Mouse (Mus musculus): ENCODE results near the gene Slc12a6.

Gene Slc12a6

DNA sequence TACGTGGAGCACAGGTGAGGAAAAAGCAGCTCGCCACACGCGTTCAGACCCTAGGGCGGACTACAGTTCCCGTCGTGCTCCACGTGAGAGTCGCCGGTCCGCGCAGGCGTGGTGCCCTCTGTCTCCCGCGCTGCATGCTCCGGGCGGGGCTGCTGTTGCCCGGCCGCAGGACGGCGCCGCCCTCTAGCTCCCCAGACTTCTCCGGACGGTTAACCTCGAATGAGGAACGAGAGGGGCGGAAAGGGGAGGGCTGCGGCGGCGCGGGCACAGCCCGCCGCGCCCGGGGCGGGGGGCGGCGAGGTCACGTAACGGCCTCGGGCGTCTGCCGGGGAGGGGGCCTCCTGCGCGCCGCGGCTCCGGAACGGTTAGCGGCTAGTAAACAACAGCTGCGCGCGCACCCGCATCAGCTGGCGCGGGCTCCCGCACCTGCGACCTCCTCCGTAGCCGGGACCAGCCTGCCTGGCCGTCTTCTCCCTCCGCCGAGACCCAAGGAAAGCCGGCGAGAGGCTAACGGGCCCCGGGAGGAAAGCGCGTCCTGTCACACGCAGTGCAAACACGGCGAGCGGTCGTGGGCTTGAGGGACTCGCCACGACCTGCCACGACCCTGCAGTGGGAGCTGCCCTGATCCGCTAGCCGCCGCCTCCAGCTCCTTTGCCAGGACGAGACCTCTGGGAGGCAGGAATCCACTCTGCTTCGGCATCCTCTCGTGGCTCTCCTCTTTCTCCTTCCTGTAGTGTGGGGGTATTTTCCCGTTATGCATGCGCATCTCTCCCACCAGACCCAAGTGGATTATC, at the start of gene Slc12a6:
Slc12a6 (plus strand) TSS at position 378 of the 794 bp plus-strand sequence.
- peak; percentile 88 for DNase-seq (ENCODE audit: low spot score)

GRCm38 (mm10) chr2:112215977-112216376, 49.6 kb upstream of the Slc12a6 start:
- DNase-seq (ENCODE audit: low spot score): peak; percentile 53

DNA sequence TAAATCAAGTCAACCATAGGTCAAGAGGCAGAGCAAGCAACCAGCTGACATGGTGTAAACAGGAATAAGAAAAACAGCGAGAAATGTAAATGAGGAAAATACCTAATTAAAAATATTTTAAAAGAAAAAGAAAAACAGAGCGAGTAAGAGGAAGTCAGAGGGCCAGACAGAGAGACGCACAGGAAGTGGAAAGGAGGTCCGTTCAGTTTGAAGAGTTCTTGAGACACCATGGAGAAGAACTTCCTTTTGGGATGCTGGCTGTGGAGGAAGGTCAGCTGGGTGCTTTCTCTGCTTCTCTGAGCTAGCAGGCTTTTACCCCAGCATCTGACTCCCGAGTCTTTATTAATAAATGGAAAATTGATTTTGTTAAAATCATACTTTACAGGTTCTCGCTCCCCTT, 48.0 kb upstream of the Slc12a6 start:
- DNase-seq (ENCODE audit: low spot score): no peak

- no peak for DNase-seq (ENCODE audit: low spot score)
Observed at GRCm38 (mm10) chr2:112220880-112221279, 44.7 kb upstream of the Slc12a6 start.

DNA sequence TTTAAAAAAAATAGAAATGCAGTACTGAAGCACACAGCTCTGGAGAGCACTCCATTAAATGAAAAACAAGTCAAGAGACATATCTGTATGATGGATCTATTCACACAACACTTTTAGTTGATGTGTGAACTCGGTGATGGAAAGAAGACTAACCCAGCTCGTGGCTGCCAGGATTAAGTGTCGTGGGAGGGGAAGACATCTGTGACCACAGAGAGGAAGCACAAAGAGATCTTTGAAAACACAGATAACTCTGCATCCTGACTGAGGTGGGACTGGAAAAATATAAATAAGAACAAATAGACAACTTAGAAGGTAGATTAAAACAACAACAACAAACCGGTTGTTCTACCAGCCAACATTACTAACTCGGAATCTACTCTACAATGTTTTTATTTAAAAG, 43.0 kb upstream of the Slc12a6 start:
- DNase-seq (ENCODE audit: low spot score): no peak

DNA sequence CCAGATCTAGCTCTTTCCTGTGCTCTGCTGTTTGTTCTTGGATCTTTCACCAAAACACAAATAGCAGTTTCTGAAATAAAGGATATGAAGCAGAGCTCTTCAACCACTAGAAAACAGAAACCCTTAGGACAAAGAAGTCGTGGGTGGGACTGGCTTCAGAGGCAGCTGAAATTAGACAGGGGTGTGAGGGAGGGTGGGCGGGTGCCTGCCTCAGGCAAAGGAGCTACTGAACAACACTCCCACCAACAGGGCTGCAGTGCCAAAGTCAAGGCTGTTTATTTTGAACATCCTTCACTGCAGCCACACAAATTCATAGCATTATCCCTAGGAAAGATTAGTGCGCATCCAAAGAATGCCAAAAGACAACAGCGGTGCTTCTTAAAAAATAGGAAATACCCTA, 41.3 kb upstream of the Slc12a6 start:
- DNase-seq (ENCODE audit: low spot score): no peak

DNA sequence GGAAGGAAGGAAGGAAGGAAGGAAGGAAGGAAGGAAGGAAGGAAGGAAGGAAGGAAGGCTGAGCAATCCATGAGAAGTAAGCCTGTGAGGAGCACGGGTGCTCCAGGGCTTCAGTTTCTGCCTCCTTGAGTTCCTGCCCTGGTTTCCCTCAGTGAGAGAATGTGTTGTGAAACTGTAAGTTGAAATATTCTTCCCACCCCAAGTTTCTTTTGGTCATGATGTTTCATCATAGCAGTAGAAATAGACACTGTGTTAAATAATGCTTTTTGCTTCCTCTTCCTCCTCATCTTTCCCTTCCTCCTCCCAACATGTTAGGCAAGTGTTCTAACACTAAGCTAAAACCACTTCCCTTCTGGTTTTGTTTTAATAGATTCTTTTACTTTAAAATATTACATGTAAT, 33.0 kb upstream of the Slc12a6 start:
- no peak for DNase-seq (ENCODE audit: low spot score)

GRCm38 (mm10) chr2:112236620-112237019, 29.0 kb upstream of the Slc12a6 start:
- DNase-seq (ENCODE audit: low spot score): no peak

DNA sequence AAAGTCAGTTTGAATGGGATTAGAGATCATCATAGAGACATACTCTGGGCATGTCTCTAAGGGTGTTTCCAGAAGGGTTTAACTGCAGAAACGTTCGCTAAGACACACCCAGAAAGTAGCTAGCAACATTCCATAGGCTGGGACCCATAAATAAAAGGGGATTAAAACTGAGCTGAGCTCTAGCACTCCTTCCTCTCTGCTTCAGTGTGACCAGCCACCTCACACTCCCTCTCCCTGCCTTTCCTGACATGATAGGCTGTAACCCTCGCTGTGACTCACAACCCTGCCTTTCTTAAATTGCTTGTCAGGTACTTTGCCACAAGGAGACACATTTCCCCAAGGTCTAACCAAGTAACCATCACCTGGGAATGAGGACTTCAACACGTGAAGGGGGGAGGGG, 27.6 kb upstream of the Slc12a6 start:
- DNase-seq (ENCODE audit: low spot score): no peak

DNA sequence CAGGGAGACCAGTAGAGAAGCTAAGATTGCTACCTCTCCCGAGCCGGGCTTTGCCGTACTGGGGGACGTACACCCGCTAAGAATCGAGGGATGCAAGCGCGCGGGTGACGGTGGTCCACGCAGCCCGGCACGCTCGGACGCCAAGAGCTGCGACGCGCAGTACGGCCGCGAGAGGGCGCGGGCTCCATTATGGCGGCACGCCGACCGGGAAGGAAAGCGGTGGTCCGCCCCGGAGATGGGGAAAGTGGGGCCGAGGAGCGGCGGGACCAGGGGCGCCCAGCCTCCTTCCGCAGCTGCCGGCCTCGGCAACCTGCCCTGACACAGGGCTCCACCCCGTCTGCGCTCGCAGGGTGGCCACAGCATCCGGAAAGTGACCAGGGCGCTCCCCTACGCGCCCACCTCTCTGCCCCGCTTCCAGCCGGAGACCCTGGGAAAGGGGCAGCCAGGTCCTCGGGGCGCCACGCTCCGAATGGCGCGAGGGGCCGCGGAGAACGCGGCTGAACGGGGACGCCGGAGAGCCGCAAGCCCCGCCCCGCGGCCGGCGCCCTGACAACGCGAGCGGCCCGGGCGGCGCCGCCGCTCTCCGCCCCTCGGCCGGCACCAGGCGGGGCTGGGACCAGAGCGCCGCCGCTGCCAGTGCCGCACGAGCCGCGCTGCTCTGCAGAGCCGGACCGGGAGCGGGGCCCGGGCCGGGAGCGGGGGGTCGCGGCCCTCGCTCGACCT, 26.3 kb upstream of the Slc12a6 start, which contains the start of gene Lpcat4:
Lpcat4 (plus strand) TSS at position 257 of the 723 bp plus-strand sequence.
- peak; percentile 58 for DNase-seq (ENCODE audit: low spot score)

DNA sequence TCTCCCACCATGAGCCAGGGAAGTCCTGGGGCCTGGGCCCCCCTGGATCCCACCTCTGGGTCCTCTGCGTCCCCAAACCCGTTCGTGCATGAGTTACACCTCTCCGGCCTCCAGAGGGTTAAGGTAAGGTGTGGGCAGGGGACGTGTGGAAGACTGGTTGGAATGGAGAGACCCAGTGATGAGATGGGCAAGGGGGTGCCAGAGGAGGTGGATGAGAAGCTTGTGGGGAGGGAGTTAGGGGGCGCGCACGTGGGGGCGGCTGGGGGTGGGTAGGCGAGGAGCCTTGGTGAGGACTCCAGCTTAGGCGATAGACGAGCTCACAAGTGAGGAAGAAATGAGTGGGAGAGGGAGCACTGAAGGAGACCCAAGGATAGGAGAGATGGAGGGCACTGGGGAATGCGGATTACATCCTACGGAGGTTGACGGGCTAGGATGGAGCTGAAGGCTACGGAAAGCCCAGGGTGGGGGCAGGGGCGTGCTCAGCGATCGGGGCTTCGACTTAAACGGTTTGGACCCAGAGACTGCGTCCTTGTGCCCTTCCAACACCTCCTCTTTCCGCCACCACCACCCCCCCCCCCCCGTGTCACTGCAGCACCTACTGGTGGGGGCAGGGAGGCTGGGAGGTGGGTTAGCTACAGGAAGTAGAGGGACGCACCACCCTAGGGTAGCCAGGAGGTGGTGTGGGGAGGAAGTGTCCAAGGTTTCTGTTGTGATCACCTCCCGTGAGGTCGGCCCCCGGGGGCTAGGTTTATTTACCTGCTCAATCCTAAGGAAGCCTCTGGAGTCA, 25.5 kb upstream of the Slc12a6 start:
- DNase-seq (ENCODE audit: low spot score): no peak

GRCm38 (mm10) chr2:112241787-112242186, 23.8 kb upstream of the Slc12a6 start:
- no peak for DNase-seq (ENCODE audit: low spot score)

DNA sequence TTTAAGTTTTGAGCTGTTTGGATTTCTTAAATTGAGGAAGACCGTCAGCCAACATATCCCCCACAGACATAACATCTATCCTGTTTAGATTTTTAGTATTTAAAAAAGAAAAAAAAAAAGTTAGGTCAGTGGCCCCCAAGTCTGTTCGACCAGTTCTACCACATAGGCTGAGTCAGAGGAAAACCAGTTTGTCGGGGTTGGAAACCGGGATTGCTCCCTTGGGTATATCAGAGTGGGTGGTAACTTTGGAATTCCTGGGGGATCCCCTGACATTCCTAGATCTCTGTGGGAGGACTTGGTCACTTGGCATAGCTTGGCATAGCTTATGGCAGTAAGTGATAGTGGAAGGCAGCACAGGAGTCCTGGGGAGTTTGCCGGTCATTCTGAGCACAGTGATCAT, 20.3 kb upstream of the Slc12a6 start:
- no peak for DNase-seq (ENCODE audit: low spot score)

DNA sequence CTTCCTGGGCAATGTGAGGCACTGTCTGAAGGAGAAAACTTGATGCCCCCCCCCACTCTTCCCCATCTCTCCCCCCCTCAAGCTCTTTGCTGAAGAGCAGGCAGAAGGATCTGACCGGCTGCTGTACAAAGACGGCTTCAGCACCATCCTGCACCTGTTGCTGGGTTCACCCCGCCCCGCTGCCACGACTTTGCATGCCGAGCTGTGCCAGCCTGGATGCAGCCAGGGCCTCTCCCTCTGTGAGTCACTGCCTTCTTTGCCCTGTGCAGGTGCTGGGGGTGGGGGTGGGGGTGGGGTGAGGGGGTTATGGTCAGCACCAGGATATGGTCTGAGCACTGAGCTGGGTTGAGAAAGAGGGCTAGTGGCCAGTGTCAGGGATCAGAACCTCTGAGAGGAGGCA, 19.4 kb upstream of the Slc12a6 start:
- DNase-seq (ENCODE audit: low spot score): no peak

DNA sequence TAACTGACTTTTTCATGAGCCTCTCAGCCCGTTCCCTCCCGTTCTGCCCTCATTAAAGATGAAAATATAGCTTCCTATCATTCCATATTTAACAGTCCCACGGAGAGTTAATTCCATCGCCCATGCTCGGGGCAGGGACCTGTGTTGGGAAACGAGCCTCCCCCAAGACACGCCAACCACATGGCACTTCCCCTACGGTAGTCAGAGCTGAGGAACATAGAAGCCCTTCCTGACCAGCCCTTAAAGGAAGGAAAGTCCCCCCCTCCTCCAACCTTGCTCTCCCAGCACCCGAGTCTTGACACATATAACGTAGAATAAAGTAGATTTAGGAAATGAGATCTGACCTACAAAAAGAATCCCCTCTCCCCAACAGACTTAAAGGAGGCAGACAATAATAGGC, 18.3 kb upstream of the Slc12a6 start:
- DNase-seq (ENCODE audit: low spot score): no peak

DNA sequence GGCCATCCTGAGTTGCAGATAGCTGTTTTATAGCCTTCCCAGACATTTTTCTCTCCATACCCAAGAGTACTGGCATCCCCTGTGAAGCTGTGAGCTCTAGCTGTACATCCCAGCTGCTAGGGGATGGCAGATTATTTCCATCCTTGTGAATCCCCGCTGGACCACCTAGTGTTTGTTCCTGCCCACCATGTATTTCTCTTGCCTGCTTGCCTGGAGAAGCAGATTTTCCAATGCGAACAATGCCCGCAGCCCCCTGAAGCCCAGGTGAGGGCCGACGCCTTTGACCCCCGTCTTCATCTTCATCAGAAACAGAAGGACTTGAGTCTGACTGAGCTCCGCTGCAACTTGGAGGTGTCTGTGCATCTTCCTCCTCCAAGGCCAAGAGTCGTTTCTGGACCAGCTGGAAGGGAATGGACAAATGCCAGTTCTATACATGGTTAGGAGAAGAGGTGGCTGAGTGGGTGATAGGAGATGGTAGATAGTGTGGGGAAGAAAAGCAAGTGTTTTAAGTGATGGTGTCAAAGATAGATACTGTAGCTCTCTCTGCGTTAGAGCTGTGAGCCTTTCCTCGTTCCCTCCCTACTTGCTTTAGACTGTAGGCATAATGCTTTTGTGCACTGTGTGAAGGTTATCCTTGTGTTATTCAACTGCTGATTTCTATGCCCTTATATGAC, 15.7 kb upstream of the Slc12a6 start:
- no peak for DNase-seq (ENCODE audit: low spot score)

DNA sequence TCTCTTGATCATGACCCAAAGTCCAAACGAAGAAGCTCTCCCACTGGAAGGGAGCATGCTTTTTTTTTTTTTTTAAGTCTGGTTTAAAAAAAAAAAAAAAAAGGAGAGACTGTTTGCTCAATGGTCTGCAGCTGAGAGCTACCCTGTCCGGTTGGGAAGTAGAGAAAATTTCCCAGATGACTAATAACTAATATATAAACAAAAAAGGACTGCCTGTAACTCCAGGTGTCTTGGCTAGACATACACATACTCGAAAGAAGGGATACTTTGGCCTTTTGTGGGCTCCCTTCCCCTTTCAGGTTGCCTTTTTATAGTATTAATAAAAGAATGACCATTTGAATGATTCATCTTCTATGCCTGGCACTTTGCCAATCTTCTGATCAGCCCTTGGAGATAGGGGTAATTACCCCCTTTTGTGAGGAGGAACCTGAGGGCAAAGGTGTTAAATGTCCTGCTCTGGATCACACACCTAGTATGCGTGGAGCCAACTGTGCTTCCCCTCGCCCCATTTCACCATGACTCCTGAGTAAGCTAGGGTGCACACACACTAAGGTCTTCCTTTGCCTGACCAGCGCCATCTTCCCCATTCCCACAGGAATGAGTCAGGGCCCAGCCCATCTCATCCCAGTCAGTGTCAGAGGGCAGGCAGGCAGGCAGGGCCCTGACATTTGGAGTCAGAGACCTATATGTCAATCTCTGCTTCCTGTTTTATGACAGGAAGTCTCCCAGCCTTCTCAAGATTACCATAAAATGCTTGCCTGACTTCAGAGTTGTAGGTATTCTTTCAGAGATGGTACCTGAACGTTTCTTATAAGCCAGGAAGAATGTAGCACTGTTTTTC, 10.7 kb upstream of the Slc12a6 start:
- no peak for DNase-seq (ENCODE audit: low spot score)

DNA sequence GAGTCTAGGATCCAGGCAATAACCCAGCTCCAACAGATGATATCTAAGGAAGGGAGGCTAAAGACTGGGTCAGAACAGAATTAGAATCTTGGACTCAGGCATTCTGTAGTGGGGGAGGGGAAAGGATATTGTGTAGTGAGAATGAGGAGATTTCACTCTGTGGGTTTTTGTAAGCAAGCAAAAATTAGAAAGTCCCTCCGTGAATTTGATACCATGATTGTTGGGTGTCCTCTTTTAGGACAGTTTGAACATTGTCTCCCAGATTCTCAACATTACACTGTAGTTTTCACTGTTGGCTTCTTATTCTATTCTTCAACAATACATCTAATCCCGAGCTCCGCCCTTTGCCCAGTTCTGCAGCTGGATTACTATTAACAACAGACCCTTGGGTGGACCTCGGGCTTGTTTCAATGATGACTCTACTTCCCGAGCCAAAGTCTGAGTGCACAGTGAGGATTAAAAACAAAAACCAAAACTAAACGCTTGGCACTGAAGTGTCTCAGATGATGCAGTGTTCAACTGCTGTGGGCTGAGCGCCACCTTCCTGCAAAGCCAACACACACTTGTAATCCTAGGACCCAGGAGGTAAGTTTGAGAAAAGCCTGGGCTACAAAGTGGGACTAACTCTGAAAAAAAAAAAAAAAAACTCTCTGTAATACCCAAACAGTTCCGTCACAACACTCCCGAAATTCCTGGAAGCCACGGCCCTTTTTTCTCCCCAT, 6.2 kb upstream of the Slc12a6 start, which contains the start of gene Nutm1:
Nutm1 (minus strand) TSS at position 51 of the 722 bp plus-strand sequence.
- no peak for DNase-seq (ENCODE audit: low spot score)

GRCm38 (mm10) chr2:112261748-112262653, 3.6 kb upstream of the Slc12a6 start, which contains the start of gene Nop10:
TSS of gene Nop10 (plus strand) at chr2:112261926.
- peak; percentile 94 for DNase-seq (ENCODE audit: low spot score)

Data from adipocyte (in vitro differentiated cells).